Mouse (Mus musculus): ENCODE results near the gene Reck.

- TF ChIP-seq POLR2A (IDR thresholded peaks at IDR 0.05; ENCODE audit: low read depth, low read length) (no peak), CTCF (conservative IDR thresholded peaks at IDR 0.05; ENCODE audit: insufficient read depth, insufficient read length, low read depth, low read length) (no peak)
Measured at GRCm38 (mm10) chr4:43941315-43941714, 66.0 kb downstream of the Reck start.
